Mouse (Mus musculus): ENCODE data around the gene Stag1.

GRCm38 (mm10) chr9:101002053-101002452 lies 404.5 kb downstream of the Stag1 start:
- TF ChIP-seq MAFK (IDR thresholded peaks at IDR 0.05; ENCODE audit: insufficient read depth, low read depth, low read length): no peak
- TF ChIP-seq ZNF384 (IDR thresholded peaks at IDR 0.05; ENCODE audit: low read depth, low read length): no peak
- no peak for TF ChIP-seq HCFC1 (IDR thresholded peaks at IDR 0.05; ENCODE audit: borderline replicate concordance, insufficient read depth, low read length)
